Mouse (Mus musculus) liver, embryonic 14.5 days (tissue): ENCODE data around the gene Mrps17.

Experiments
- CTCF ChIP-seq: IDR thresholded peaks from 2 replicates; pipeline ENCODE4 v1.5.1; 2016; ENCODE audit warnings: antibody characterized with exemption, low read depth, control low read depth
- EP300 ChIP-seq: IDR thresholded peaks from 2 replicates; pipeline ENCODE4 v1.6.1; 2016; ENCODE audit warnings: antibody characterized with exemption, low read depth

DNA sequence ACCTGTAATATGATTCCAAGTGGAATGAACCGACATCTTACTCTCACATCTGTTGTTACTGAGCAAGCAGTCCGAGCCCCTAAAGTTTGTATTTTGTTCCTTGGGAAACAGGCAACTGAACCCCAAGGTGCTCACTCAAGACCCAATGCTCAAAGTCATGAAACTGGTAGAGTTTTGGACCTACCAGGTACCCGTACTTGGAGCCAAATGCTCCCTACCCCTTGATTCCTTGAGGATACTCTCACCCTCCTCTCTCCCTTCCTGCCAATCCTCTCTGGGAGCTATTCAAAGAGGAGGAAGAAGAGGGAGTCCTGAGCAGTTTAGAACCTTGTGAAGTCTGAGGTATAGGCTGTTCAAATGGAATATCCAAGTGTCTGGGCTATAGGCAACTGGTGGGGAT, 11.5 kb downstream of the Mrps17 start:
- TF ChIP-seq CTCF: no peak
- no peak for TF ChIP-seq EP300
